Mouse (Mus musculus): ENCODE results near the gene Tmem184b. TPM values are rescaled to one million over a fixed set of nuclear protein-coding genes. Genes with fewer than 3 reads are reported as not detected.

Tmem184b gene
- total RNA-seq, 2 experiments from 2014 or later: 71.3 to 74.8 TPM

GRCm38 (mm10) chr15:79400975-79401365 is 2.4 kb downstream of the Tmem184b start:
- DNase-seq (ENCODE audit: low spot score in 2 of 2): no peak

- no peak for DNase-seq (ENCODE audit: low spot score in 2 of 2)
These were observed 3.0 kb downstream of the Tmem184b start for GRCm38 (mm10) chr15:79400134-79400974.

GRCm38 (mm10) chr15:79399231-79400052 is 3.9 kb downstream of the Tmem184b start:
- DNase-seq (ENCODE audit: low spot score in 2 of 2): no peak

GRCm38 (mm10) chr15:79396736-79397135 is 6.6 kb downstream of the Tmem184b start:
- no peak for DNase-seq (ENCODE audit: low spot score in 2 of 2)

- no peak for DNase-seq (ENCODE audit: low spot score in 2 of 2)
These were observed 8.1 kb downstream of the Tmem184b start for GRCm38 (mm10) chr15:79395281-79395680.

GRCm38 (mm10) chr15:79394842-79395241 is 8.5 kb downstream of the Tmem184b start:
- DNase-seq (ENCODE audit: low spot score in 2 of 2): no peak

GRCm38 (mm10) chr15:79393101-79393500 is 10.3 kb downstream of the Tmem184b start:
- no peak for DNase-seq (ENCODE audit: low spot score in 2 of 2)

- no peak for DNase-seq (ENCODE audit: low spot score in 2 of 2)
These were observed 10.8 kb downstream of the Tmem184b start for GRCm38 (mm10) chr15:79392527-79392926.

GRCm38 (mm10) chr15:79391447-79392093 is 11.8 kb downstream of the Tmem184b start:
- peak; percentile 42 to 60 for DNase-seq (ENCODE audit: low spot score in 2 of 2)

- DNase-seq (ENCODE audit: low spot score in 2 of 2): no peak
These were observed 12.9 kb downstream of the Tmem184b start for GRCm38 (mm10) chr15:79390434-79390833.

- DNase-seq (ENCODE audit: low spot score in 2 of 2): no peak
These were observed 15.2 kb downstream of the Tmem184b start for GRCm38 (mm10) chr15:79388171-79388570.

GRCm38 (mm10) chr15:79387611-79388010 is 15.8 kb downstream of the Tmem184b start:
- DNase-seq (ENCODE audit: low spot score in 2 of 2): no peak

- DNase-seq (ENCODE audit: low spot score in 2 of 2): no peak
These were observed 16.3 kb downstream of the Tmem184b start for GRCm38 (mm10) chr15:79387081-79387480.

GRCm38 (mm10) chr15:79381644-79382043 is 21.7 kb downstream of the Tmem184b start:
- DNase-seq (ENCODE audit: low spot score in 2 of 2): no peak

GRCm38 (mm10) chr15:79380468-79381444 is 22.6 kb downstream of the Tmem184b start:
- peak; percentile 53 to 69 for DNase-seq (ENCODE audit: low spot score in 2 of 2)

GRCm38 (mm10) chr15:79379658-79380057 is 23.7 kb downstream of the Tmem184b start:
- no peak for DNase-seq (ENCODE audit: low spot score in 2 of 2)

- no peak for DNase-seq (ENCODE audit: low spot score in 2 of 2)
These were observed 24.8 kb downstream of the Tmem184b start for GRCm38 (mm10) chr15:79378608-79379007.

- no peak for DNase-seq (ENCODE audit: low spot score in 2 of 2)
These were observed 25.7 kb downstream of the Tmem184b start for GRCm38 (mm10) chr15:79377681-79378080.

- no peak for DNase-seq (ENCODE audit: low spot score in 2 of 2)
These were observed 28.6 kb downstream of the Tmem184b start for GRCm38 (mm10) chr15:79374760-79375159.

GRCm38 (mm10) chr15:79370281-79370843 is 33.0 kb downstream of the Tmem184b start:
- DNase-seq (ENCODE audit: low spot score in 2 of 2): no peak
